Mouse (Mus musculus) stomach, embryonic 15.5 days (tissue): ENCODE results near the gene Zfp423. TPM values are rescaled to one million over a fixed set of nuclear protein-coding genes. Genes with fewer than 3 reads are reported as not detected.
"Not testable (repeated sequence)": the region's sequence is repeated elsewhere in the genome, so short reads cannot be mapped to it uniquely, and the experiment has no call there.

ENCODE experiments used
- ATAC-seq: fragments of 200-750 bp; cut with Nextera tagmentation; 2 replicates; pipeline ENCODE4 v1.8.0; 2017; ENCODE audit warnings: low read depth, moderate number of reproducible peaks, moderate TSS enrichment; ENCODE audit not compliant: insufficient read depth, low FRiP score
- H3K27ac ChIP-seq: fragments of 300-500 bp; sonication (generic); 2 replicates; pipeline ENCODE4 v1.5.1; 2015; ENCODE audit warnings: mild to moderate bottlenecking, inconsistent platforms
- H3K27me3 ChIP-seq: fragments of 300-500 bp; sonication (generic); replicated peaks from 2 replicates; pipeline ENCODE4 v1.6.1; 2015; ENCODE audit warnings: inconsistent platforms
- H3K36me3 ChIP-seq: fragments of 300-500 bp; sonication (generic); 2 replicates; pipeline ENCODE4 v1.6.1; 2015; ENCODE audit warnings: inconsistent platforms
- H3K4me1 ChIP-seq: fragments of 300-500 bp; sonication (generic); 2 replicates; pipeline ENCODE4 v1.6.1; 2015; ENCODE audit warnings: inconsistent platforms
- H3K4me2 ChIP-seq: fragments of 300-500 bp; sonication (generic); 2 replicates; pipeline ENCODE4 v1.6.1; 2015; ENCODE audit warnings: mild to moderate bottlenecking, inconsistent platforms
- H3K4me3 ChIP-seq: fragments of 300-500 bp; sonication (generic); replicated peaks from 2 replicates; pipeline ENCODE4 v1.5.1; 2015; ENCODE audit warnings: inconsistent platforms
- H3K9ac ChIP-seq: fragments of 300-500 bp; sonication (generic); 2 replicates; pipeline ENCODE4 v1.6.1; 2015; ENCODE audit warnings: inconsistent platforms
- H3K9me3 ChIP-seq: fragments of 300-500 bp; sonication (generic); 2 replicates; pipeline ENCODE4 v1.6.1; 2016; ENCODE audit warnings: inconsistent platforms
- WGBS: fragments of 180-500 bp; shearing (Covaris S2); methylation state at CpG from one replicate; pipeline ENCODE4 v1.1.7; 2015; 5-methylcytosine and 5-hydroxymethylcytosine counted together
- polyA plus RNA-seq: library from polyadenylated mRNA; unstranded; fragments of >200 nt; fragmentation: Nextera tagmentation; extraction: Ambion mirVana; gene quantifications from 2 replicates; pipeline ENCODE4 v1.2.1, GENCODE M21; 2015

Gene Zfp423
- polyA plus RNA-seq, 1 experiment from 2014 or later: 9.3 TPM

GRCm38 (mm10) chr8:87851871-87852270, 107.5 kb downstream of the Zfp423 start:
- H3K27me3 ChIP-seq: no peaks in the 10 kb centered on the region
- H3K9me3 ChIP-seq: no peaks in the 10 kb centered on the region
- 71% methylated on average over 3 of the region's 3 CpGs for WGBS
- no peaks in the 10 kb centered on the region for H3K36me3 ChIP-seq
- H3K4me2 ChIP-seq: no peak overlapping the region
- H3K4me3 ChIP-seq: no peak overlapping the region
- no peak overlapping the region for H3K9ac ChIP-seq
- no peak for ATAC-seq
- peaks cover 3% of the 10 kb centered on the region; the same call in 1 of the 2 replicates for H3K4me1 ChIP-seq
- H3K27ac ChIP-seq: no peak overlapping the region

DNA sequence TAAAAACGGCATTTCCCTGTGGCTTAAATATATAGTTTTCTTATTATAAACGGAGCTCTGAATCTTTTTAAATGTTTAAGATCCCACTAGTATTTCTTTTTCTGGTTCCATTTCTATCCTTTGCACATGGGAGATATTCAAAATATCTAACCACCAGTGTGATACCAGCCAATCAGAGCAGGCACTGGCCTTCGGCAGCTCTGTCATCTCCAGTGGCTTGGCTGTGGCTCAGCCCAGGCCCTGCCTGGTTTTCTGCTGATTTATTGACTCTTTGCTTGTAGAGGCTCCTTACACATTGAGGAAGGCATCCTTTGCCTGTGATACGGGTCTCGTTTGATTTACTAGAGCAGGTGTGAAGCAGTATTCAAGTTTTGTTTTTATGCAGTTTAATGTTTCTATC, 108.0 kb downstream of the Zfp423 start:
- no peak overlapping the region for H3K27ac ChIP-seq
- WGBS: 74% methylated on average over 5 of the region's 5 CpGs
- no peaks in the 10 kb centered on the region for H3K36me3 ChIP-seq
- peaks cover 3% of the 10 kb centered on the region; the same call in 1 of the 2 replicates for H3K4me1 ChIP-seq
- no peak overlapping the region for H3K4me3 ChIP-seq
- no peak overlapping the region for H3K9ac ChIP-seq
- no peaks in the 10 kb centered on the region for H3K27me3 ChIP-seq
- ATAC-seq: no peak
- no peak overlapping the region for H3K4me2 ChIP-seq
- no peaks in the 10 kb centered on the region for H3K9me3 ChIP-seq

GRCm38 (mm10) chr8:87848836-87849235, 110.6 kb downstream of the Zfp423 start:
- Histone ChIP-seq H3K4me2 (no peak overlapping the region), H3K27me3 (no peaks in the 10 kb centered on the region), H3K4me3 (no peak overlapping the region), H3K9ac (no peak overlapping the region), H3K27ac (no peak overlapping the region), H3K4me1 (peaks cover 3% of the 10 kb centered on the region; the same call in 1 of the 2 replicates), H3K36me3 (no peaks in the 10 kb centered on the region), H3K9me3 (no peaks in the 10 kb centered on the region)
- ATAC-seq: no peak
- 83% methylated on average over 5 of the region's 5 CpGs for WGBS

- ATAC-seq: no peak
- WGBS: 56% methylated on average over 6 of the region's 6 CpGs
- no peaks in the 10 kb centered on the region for H3K36me3 ChIP-seq
Measured at GRCm38 (mm10) chr8:87847796-87848195, 111.6 kb downstream of the Zfp423 start.

DNA sequence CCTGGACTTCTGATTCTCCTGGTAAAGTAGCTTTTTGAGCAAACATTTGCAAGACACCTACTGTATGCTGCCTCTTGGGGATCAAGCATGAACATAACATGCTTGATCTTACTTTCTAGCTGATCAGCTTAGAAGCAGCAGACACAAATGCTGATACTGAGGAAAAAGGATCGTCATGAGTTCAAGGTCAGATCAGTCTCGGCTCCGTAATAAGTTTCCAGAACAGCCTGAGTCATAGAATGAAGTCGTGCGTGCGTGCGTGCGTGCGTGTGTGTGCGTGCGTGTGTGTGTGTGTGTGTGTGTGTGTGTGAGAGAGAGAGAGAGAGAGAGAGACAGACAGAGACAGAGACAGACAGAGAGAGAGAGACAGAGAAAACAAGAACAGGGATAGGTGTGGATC, 117.3 kb downstream of the Zfp423 start:
- H3K4me1 ChIP-seq, H3K9me3 ChIP-seq, H3K36me3 ChIP-seq, H3K9ac ChIP-seq, H3K4me3 ChIP-seq, ATAC-seq, H3K27me3 ChIP-seq, H3K4me2 ChIP-seq, H3K27ac ChIP-seq: not testable (repeated sequence)
- WGBS: 73% methylated on average over 11 of the region's 11 CpGs

More at GRCm38 (mm10) chr8:87847796-87848195, 111.6 kb downstream of the Zfp423 start:
- Histone ChIP-seq H3K27me3 (no peaks in the 10 kb centered on the region), H3K27ac (peak overlapping the region; percentile 36; the same call in 1 of the 2 replicates), H3K9ac (0 out of 2 replicates have a peak overlapping the region, but pooled peaks have one; percentile 7), H3K4me2 (no peak overlapping the region), H3K9me3 (no peaks in the 10 kb centered on the region), H3K4me3 (no peak overlapping the region), H3K4me1 (peaks cover 3% of the 10 kb centered on the region; the same call in 1 of the 2 replicates)

GRCm38 (mm10) chr8:87837266-87837665, 122.1 kb downstream of the Zfp423 start:
- WGBS: 45% methylated on average over 6 of the region's 6 CpGs
- Histone ChIP-seq H3K4me3 (no peak overlapping the region), H3K27me3 (no peaks in the 10 kb centered on the region), H3K9ac (no peak overlapping the region), H3K9me3 (no peaks in the 10 kb centered on the region), H3K36me3 (no peaks in the 10 kb centered on the region), H3K4me1 (peaks cover 35% of the 10 kb centered on the region), H3K4me2 (peak overlapping the region; percentile 20; the same call in 1 of the 2 replicates), H3K27ac (peak overlapping the region; percentile 19; the same call in 1 of the 2 replicates)
- peak; percentile 20; the same call in 1 of the 2 replicates for ATAC-seq

GRCm38 (mm10) chr8:87836866-87837265, 122.5 kb downstream of the Zfp423 start:
- peak overlapping the region; percentile 64 for H3K27ac ChIP-seq
- peaks cover 38% of the 10 kb centered on the region for H3K4me1 ChIP-seq
- H3K9ac ChIP-seq: no peak overlapping the region
- no peaks in the 10 kb centered on the region for H3K36me3 ChIP-seq
- peak; percentile 71 for ATAC-seq
- H3K27me3 ChIP-seq: no peaks in the 10 kb centered on the region
- H3K4me3 ChIP-seq: no peak overlapping the region
- WGBS: 31% methylated on average over 16 of the region's 16 CpGs
- H3K4me2 ChIP-seq: peak overlapping the region; percentile 20; the same call in 1 of the 2 replicates
- no peaks in the 10 kb centered on the region for H3K9me3 ChIP-seq

- 19% methylated on average over 7 of the region's 7 CpGs for WGBS
- H3K4me3 ChIP-seq: no peak overlapping the region
- H3K36me3 ChIP-seq: no peaks in the 10 kb centered on the region
- peaks cover 48% of the 10 kb centered on the region for H3K4me1 ChIP-seq
- H3K9me3 ChIP-seq: no peaks in the 10 kb centered on the region
- no peaks in the 10 kb centered on the region for H3K27me3 ChIP-seq
- H3K27ac ChIP-seq: peak overlapping the region; percentile 64; the same call in 1 of the 2 replicates
- ATAC-seq: no peak
- no peak overlapping the region for H3K9ac ChIP-seq
- no peak overlapping the region for H3K4me2 ChIP-seq
Measured at GRCm38 (mm10) chr8:87835924-87836323, 123.5 kb downstream of the Zfp423 start.

DNA sequence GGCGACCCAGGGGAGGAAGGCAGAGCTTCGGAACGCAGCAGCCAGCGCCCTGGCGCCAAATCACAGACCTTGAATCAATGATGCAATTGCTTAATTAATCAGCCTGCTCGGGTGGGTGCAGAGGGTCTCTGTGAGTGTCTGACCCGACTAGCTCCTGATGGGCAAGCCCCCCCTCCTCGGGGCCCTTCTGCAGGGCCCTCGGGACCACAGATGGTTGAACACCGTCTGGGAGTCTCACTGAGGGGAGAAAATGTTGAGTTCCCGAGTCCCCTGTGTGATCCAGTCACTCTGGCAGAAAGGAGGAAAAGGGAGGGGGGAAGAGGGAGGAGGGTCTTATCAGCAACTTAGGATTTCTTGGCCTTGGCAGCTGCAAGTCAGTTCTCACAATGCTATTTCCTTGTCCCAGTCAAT, 124.0 kb downstream of the Zfp423 start:
- ATAC-seq: peak; percentile 19; the same call in 1 of the 2 replicates
- peak overlapping the region; percentile 64; the same call in 1 of the 2 replicates for H3K27ac ChIP-seq
- no peaks in the 10 kb centered on the region for H3K27me3 ChIP-seq
- WGBS: 18% methylated on average over 11 of the region's 11 CpGs
- no peak overlapping the region for H3K9ac ChIP-seq
- no peak overlapping the region for H3K4me3 ChIP-seq
- H3K36me3 ChIP-seq: no peaks in the 10 kb centered on the region
- H3K4me1 ChIP-seq: peaks cover 48% of the 10 kb centered on the region
- H3K9me3 ChIP-seq: no peaks in the 10 kb centered on the region
- H3K4me2 ChIP-seq: 0 out of 2 replicates have a peak overlapping the region, but pooled peaks have one; percentile 31

DNA sequence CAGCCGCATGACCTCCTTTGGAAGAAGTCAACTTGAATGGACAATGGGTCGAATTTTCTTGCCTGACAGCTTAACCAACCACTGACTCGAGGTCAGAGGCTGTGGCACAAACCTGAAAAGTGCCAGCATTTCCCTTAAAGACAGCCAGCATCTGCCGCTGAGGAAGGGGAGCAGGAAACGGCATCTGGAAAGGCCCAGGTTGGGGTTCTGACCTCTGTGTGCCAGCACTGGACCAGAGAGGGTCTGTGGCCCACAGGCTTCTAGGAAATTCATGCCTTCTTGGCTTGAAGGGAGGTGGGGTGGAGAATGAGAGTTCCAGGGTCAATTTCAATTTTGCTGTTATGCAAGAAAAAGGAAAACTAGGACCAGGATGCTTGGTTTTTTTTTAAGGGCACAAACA, 124.7 kb downstream of the Zfp423 start:
- no peak overlapping the region for H3K4me2 ChIP-seq
- 48% methylated on average over 5 of the region's 5 CpGs for WGBS
- H3K4me1 ChIP-seq: peaks cover 48% of the 10 kb centered on the region
- no peaks in the 10 kb centered on the region for H3K27me3 ChIP-seq
- H3K9ac ChIP-seq: no peak overlapping the region
- no peak for ATAC-seq
- H3K9me3 ChIP-seq: no peaks in the 10 kb centered on the region
- H3K4me3 ChIP-seq: no peak overlapping the region
- 0 out of 2 replicates have a peak overlapping the region, but pooled peaks have one; percentile 8 for H3K27ac ChIP-seq
- no peaks in the 10 kb centered on the region for H3K36me3 ChIP-seq

- no peak overlapping the region for H3K9ac ChIP-seq
- WGBS: 48% methylated on average over 12 of the region's 12 CpGs
- H3K4me2 ChIP-seq: no peak overlapping the region
- 0 out of 2 replicates have a peak overlapping the region, but pooled peaks have one; percentile 28 for H3K27ac ChIP-seq
- no peak for ATAC-seq
- peaks cover 48% of the 10 kb centered on the region for H3K4me1 ChIP-seq
- H3K9me3 ChIP-seq: no peaks in the 10 kb centered on the region
- H3K36me3 ChIP-seq: no peaks in the 10 kb centered on the region
- no peak overlapping the region for H3K4me3 ChIP-seq
- H3K27me3 ChIP-seq: no peaks in the 10 kb centered on the region
Measured at GRCm38 (mm10) chr8:87833841-87834620, 125.4 kb downstream of the Zfp423 start.

DNA sequence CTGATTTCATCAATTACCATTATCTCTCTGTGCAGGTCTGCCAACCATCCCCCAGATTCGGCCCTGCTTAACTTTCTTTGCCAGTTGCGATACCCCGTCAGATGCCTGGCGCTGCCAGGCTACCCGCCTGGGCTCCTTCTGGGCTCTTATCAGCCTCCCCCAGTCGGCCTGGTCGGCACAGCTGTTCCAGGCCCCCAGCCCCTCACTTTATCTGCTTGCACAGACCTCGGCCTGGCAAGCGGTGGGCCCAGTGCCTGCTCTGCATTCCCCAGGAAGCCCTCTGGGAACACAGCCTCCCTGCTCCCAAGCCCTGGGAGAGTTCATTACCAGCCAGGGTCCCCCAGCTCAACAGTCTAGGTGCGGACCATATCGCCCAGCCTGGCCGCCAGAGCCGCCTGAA, 126.1 kb downstream of the Zfp423 start:
- Histone ChIP-seq H3K4me1 (peaks cover 48% of the 10 kb centered on the region), H3K27ac (no peak overlapping the region), H3K4me2 (no peak overlapping the region), H3K36me3 (no peaks in the 10 kb centered on the region), H3K27me3 (no peaks in the 10 kb centered on the region), H3K9me3 (no peaks in the 10 kb centered on the region), H3K9ac (no peak overlapping the region), H3K4me3 (no peak overlapping the region)
- ATAC-seq: no peak
- 67% methylated on average over 13 of the region's 13 CpGs for WGBS
